Mouse (Mus musculus): Measurements from ENCODE around the gene Aven.

DNA sequence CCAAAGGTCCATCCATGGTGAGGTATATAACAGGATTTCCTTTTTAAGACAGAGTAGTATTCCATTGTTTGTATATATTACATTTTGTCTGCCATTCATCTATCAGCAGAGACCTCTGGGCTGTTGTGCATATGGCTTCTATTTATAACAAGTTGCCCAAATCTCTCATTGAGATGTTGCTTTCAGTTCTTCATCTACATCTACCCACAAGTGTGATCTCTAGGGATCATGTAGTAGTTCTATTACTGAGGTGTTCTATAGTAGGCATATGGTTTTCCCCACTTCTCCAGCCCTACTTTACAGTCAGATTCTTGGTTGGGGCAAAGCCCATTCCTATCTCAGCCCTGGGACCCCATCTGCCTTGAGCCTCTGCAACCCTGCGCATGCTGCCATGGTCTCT lies 72.3 kb downstream of the Aven start:
- TF ChIP-seq POLR2A (IDR thresholded peaks at IDR 0.05; ENCODE audit: insufficient read depth, low read depth, low read length): no peak
- no peak for TF ChIP-seq CTCF (IDR thresholded peaks at IDR 0.05; ENCODE audit: insufficient read depth, low read depth, low read length)

All from olfactory bulb, adult 2 months (tissue).